Mouse (Mus musculus) megakaryocyte, embryonic 14.5 days (primary cell): ENCODE measurements around the gene A830031A19Rik. TPM values are rescaled to one million over a fixed set of nuclear protein-coding genes. Genes with fewer than 3 reads are reported as not detected.
A peak's percentile ranks its signal among the peaks of the same experiment; 100 is the strongest.

Experiments
- H3K27me3 ChIP-seq: replicated peaks from 2 replicates; pipeline ENCODE3; 2012; ENCODE audit warnings: inconsistent platforms
- H3K36me3 ChIP-seq: replicated peaks from 2 replicates; pipeline ENCODE3; 2012; ENCODE audit warnings: low read length, inconsistent platforms, mixed read lengths
- H3K4me1 ChIP-seq: 2 replicates; pipeline ENCODE4 v1.6.1; 2012; ENCODE audit warnings: inconsistent platforms
- H3K4me3 ChIP-seq: replicated peaks from 2 replicates; pipeline ENCODE3; 2012; ENCODE audit warnings: moderate library complexity, mild to moderate bottlenecking, inconsistent platforms
- H3K9me3 ChIP-seq: 2 replicates; pipeline ENCODE4 v1.6.1; 2012; ENCODE audit warnings: inconsistent platforms
- FLI1 ChIP-seq: IDR thresholded peaks from 2 replicates; pipeline ENCODE4 v1.6.1; 2012; ENCODE audit warnings: low read length, inconsistent platforms, mixed read lengths
- GATA1 ChIP-seq: IDR thresholded peaks from 3 replicates; pipeline ENCODE4 v1.6.1; 2012; ENCODE audit warnings: mixed read lengths, low read length, inconsistent platforms, borderline replicate concordance
- polyA plus RNA-seq: library from polyadenylated mRNA; stranded (reverse); fragments of >175 nt; gene quantifications from 2 replicates; pipeline ENCODE4 v1.2.3, GENCODE M21; 2012; ENCODE audit warnings: low replicate concordance; ENCODE audit not compliant: insufficient read depth

The A830031A19Rik gene
- polyA plus RNA-seq, 1 experiment = not detected

GRCm38 (mm10) chr11:24062495-24063096 is 12.3 kb downstream of the A830031A19Rik start:
- no peaks in the 10 kb centered on the region for H3K9me3 ChIP-seq
- H3K4me3 ChIP-seq = no peak overlapping the region
- peaks cover 28% of the 10 kb centered on the region for H3K27me3 ChIP-seq
- H3K4me1 ChIP-seq = peaks cover 12% of the 10 kb centered on the region
- no peak for TF ChIP-seq GATA1
- TF ChIP-seq FLI1 = no peak
- H3K36me3 ChIP-seq = no peaks in the 10 kb centered on the region

- Histone ChIP-seq H3K36me3 (no peaks in the 10 kb centered on the region), H3K27me3 (peaks cover 30% of the 10 kb centered on the region)
Observed at GRCm38 (mm10) chr11:24061819-24062218, 13.0 kb downstream of the A830031A19Rik start.

GRCm38 (mm10) chr11:24060428-24060827 is 14.4 kb downstream of the A830031A19Rik start:
- no peak for TF ChIP-seq GATA1
- TF ChIP-seq FLI1 = no peak
- Histone ChIP-seq H3K9me3 (no peaks in the 10 kb centered on the region), H3K27me3 (peaks cover 32% of the 10 kb centered on the region), H3K4me1 (peaks cover 12% of the 10 kb centered on the region), H3K4me3 (no peak overlapping the region), H3K36me3 (no peaks in the 10 kb centered on the region)

More at GRCm38 (mm10) chr11:24061819-24062218, 13.0 kb downstream of the A830031A19Rik start:
- Histone ChIP-seq H3K9me3 (no peaks in the 10 kb centered on the region), H3K4me3 (peak overlapping the region; percentile 80), H3K4me1 (peaks cover 12% of the 10 kb centered on the region)
- no peak for TF ChIP-seq GATA1
- no peak for TF ChIP-seq FLI1

- peaks cover 32% of the 10 kb centered on the region for H3K27me3 ChIP-seq
Observed at GRCm38 (mm10) chr11:24059137-24059536, 15.7 kb downstream of the A830031A19Rik start.

GRCm38 (mm10) chr11:24052882-24053281 is 22.0 kb downstream of the A830031A19Rik start:
- Histone ChIP-seq H3K4me3 (no peak overlapping the region), H3K4me1 (peaks cover 10% of the 10 kb centered on the region), H3K9me3 (peaks cover 3% of the 10 kb centered on the region; the same call in 1 of the 2 replicates), H3K27me3 (peaks cover 28% of the 10 kb centered on the region), H3K36me3 (no peaks in the 10 kb centered on the region)
- TF ChIP-seq GATA1 (no peak), FLI1 (no peak)

More at GRCm38 (mm10) chr11:24059137-24059536, 15.7 kb downstream of the A830031A19Rik start:
- Histone ChIP-seq H3K4me3 (no peak overlapping the region), H3K9me3 (no peaks in the 10 kb centered on the region), H3K36me3 (no peaks in the 10 kb centered on the region), H3K4me1 (peaks cover 12% of the 10 kb centered on the region)
- TF ChIP-seq FLI1 = no peak
- TF ChIP-seq GATA1 = no peak

- TF ChIP-seq FLI1 = no peak
- no peak for TF ChIP-seq GATA1
- H3K27me3 ChIP-seq = peaks cover 37% of the 10 kb centered on the region
- H3K4me1 ChIP-seq = peaks cover 10% of the 10 kb centered on the region
- peaks cover 3% of the 10 kb centered on the region; the same call in 1 of the 2 replicates for H3K9me3 ChIP-seq
- H3K36me3 ChIP-seq = no peaks in the 10 kb centered on the region
- no peak overlapping the region for H3K4me3 ChIP-seq
Observed at GRCm38 (mm10) chr11:24050032-24050757, 24.7 kb downstream of the A830031A19Rik start.

GRCm38 (mm10) chr11:24049226-24050031 is 25.4 kb downstream of the A830031A19Rik start:
- no peak for TF ChIP-seq GATA1
- no peak for TF ChIP-seq FLI1
- Histone ChIP-seq H3K27me3 (peaks cover 37% of the 10 kb centered on the region), H3K36me3 (no peaks in the 10 kb centered on the region), H3K4me3 (peak overlapping the region; percentile 90), H3K9me3 (peaks cover 3% of the 10 kb centered on the region; the same call in 1 of the 2 replicates), H3K4me1 (peaks cover 10% of the 10 kb centered on the region)

- TF ChIP-seq FLI1 (no peak), GATA1 (no peak)
- Histone ChIP-seq H3K36me3 (no peaks in the 10 kb centered on the region), H3K27me3 (peaks cover 30% of the 10 kb centered on the region), H3K4me1 (peaks cover 1% of the 10 kb centered on the region), H3K4me3 (no peak overlapping the region), H3K9me3 (no peaks in the 10 kb centered on the region)
Observed at GRCm38 (mm10) chr11:24044025-24044424, 30.8 kb downstream of the A830031A19Rik start.

- Histone ChIP-seq H3K27me3 (peaks cover 6% of the 10 kb centered on the region), H3K4me3 (no peak overlapping the region), H3K9me3 (no peaks in the 10 kb centered on the region), H3K36me3 (no peaks in the 10 kb centered on the region), H3K4me1 (no peaks in the 10 kb centered on the region)
- TF ChIP-seq GATA1 (no peak), FLI1 (no peak)
Observed at GRCm38 (mm10) chr11:24020760-24021159, 54.1 kb downstream of the A830031A19Rik start.

GRCm38 (mm10) chr11:24018783-24019182 is 56.1 kb downstream of the A830031A19Rik start:
- TF ChIP-seq FLI1 (no peak), GATA1 (no peak)
- Histone ChIP-seq H3K9me3 (no peaks in the 10 kb centered on the region), H3K4me1 (no peaks in the 10 kb centered on the region), H3K36me3 (no peaks in the 10 kb centered on the region), H3K27me3 (peaks cover 7% of the 10 kb centered on the region), H3K4me3 (no peak overlapping the region)
